Mouse (Mus musculus): ENCODE results near the gene Tdrkh. TPM values are rescaled to one million over a fixed set of nuclear protein-coding genes. Genes with fewer than 3 reads are reported as not detected.

Gene Tdrkh
- polyA plus RNA-seq, 1 experiment from 2014 or later = 14.3 TPM

GRCm38 (mm10) chr3:94443597-94443964, 30.5 kb downstream of the Tdrkh start, which contains the start of gene Oaz3:
Gene Oaz3 (minus strand): TSS chr3:94443915.
- ChIA-PET POLR2A (interaction anchor here (0.5 to 2.0 kb wide), 9 partner anchors 9 to 216 kb away, joined by 3 to 9 read pairs (median 4); no protein-coding TSS in a partner anchor), CTCF (interaction anchor here (0.8 to 2.4 kb wide), 3 partner anchors 13 to 90 kb away, joined by 3 to 9 read pairs (median 4); no protein-coding TSS in a partner anchor)
- ATAC-seq = peak; percentile 14
- H3K27me3 ChIP-seq = peaks cover 16% of the 10 kb centered on the region
- no peak for DNase-seq (ENCODE audit: low read depth, low spot score)
- no peak for TF ChIP-seq CTCF (IDR thresholded peaks at IDR 0.05)
- in situ Hi-C loops (cut with MboI; ENCODE audit: low pct_unique_long_range_greater_than_20kb) = loop anchor here (5.0 kb wide), 1 partner anchor 76 kb away; no protein-coding TSS in a partner anchor

GRCm38 (mm10) chr3:94449377-94449776, 36.3 kb downstream of the Tdrkh start:
- ChIA-PET POLR2A (no interaction called here), CTCF (interaction anchor here (0.8 to 2.7 kb wide), 5 partner anchors 13 to 153 kb away, joined by 3 to 13 read pairs (median 4); no protein-coding TSS in a partner anchor)
- no peak for ATAC-seq
- H3K27me3 ChIP-seq = no peaks in the 10 kb centered on the region
- in situ Hi-C loops (cut with MboI; ENCODE audit: low pct_unique_long_range_greater_than_20kb) = no loop called here
- no peak for TF ChIP-seq CTCF (IDR thresholded peaks at IDR 0.05)
- DNase-seq (ENCODE audit: low read depth, low spot score) = no peak

- POLR2A ChIA-PET = interaction anchor here (0.8 to 1.3 kb wide), 4 partner anchors 9 to 145 kb away, joined by 3 to 4 read pairs (median 4); no protein-coding TSS in a partner anchor
- ATAC-seq = peak; percentile 92
- in situ Hi-C loops (cut with MboI; ENCODE audit: low pct_unique_long_range_greater_than_20kb) = loop anchor here (5.0 to 10.0 kb wide), 3 partner anchors 51 to 388 kb away; no protein-coding TSS in a partner anchor
- TF ChIP-seq CTCF (IDR thresholded peaks at IDR 0.05) = peak; percentile 98
- CTCF ChIA-PET = interaction anchor here (0.7 to 5.2 kb wide), 31 partner anchors 8 to 446 kb away, joined by 3 to 40 read pairs (median 3); partner anchors contain the start of gene Oaz3
- DNase-seq (ENCODE audit: low read depth, low spot score) = peak; percentile 77
- H3K27me3 ChIP-seq = no peaks in the 10 kb centered on the region
Observed at GRCm38 (mm10) chr3:94456529-94457000, 43.5 kb downstream of the Tdrkh start.

GRCm38 (mm10) chr3:94457055-94457454, 44.0 kb downstream of the Tdrkh start:
- no peak for TF ChIP-seq CTCF (IDR thresholded peaks at IDR 0.05)
- H3K27me3 ChIP-seq = no peaks in the 10 kb centered on the region
- no peak for ATAC-seq
- ChIA-PET CTCF (interaction anchor here (0.7 to 5.2 kb wide), 29 partner anchors 9 to 445 kb away, joined by 3 to 40 read pairs (median 3); partner anchors contain the start of gene Oaz3), POLR2A (interaction anchor here (0.8 to 1.3 kb wide), 4 partner anchors 9 to 145 kb away, joined by 3 to 4 read pairs (median 4); no protein-coding TSS in a partner anchor)
- in situ Hi-C loops (cut with MboI; ENCODE audit: low pct_unique_long_range_greater_than_20kb) = loop anchor here (5.0 to 10.0 kb wide), 3 partner anchors 50 to 388 kb away; no protein-coding TSS in a partner anchor
- no peak for DNase-seq (ENCODE audit: low read depth, low spot score)

GRCm38 (mm10) chr3:94459834-94460233, 46.8 kb downstream of the Tdrkh start:
- no peak for TF ChIP-seq CTCF (IDR thresholded peaks at IDR 0.05)
- no peaks in the 10 kb centered on the region for H3K27me3 ChIP-seq
- in situ Hi-C loops (cut with MboI; ENCODE audit: low pct_unique_long_range_greater_than_20kb) = loop anchor here (5.0 to 10.0 kb wide), 3 partner anchors 47 to 385 kb away; no protein-coding TSS in a partner anchor
- DNase-seq (ENCODE audit: low read depth, low spot score) (no peak), ATAC-seq (no peak)
- ChIA-PET CTCF (no interaction called here), POLR2A (no interaction called here)

GRCm38 (mm10) chr3:94463926-94464578, 51.0 kb downstream of the Tdrkh start:
- ChIA-PET POLR2A (no interaction called here), CTCF (interaction anchor here (1.1 to 1.7 kb wide), 3 partner anchors 28 to 97 kb away, joined by 3 to 5 read pairs (median 4); no protein-coding TSS in a partner anchor)
- ATAC-seq (no peak), DNase-seq (ENCODE audit: low read depth, low spot score) (no peak)
- H3K27me3 ChIP-seq = no peaks in the 10 kb centered on the region
- in situ Hi-C loops (cut with MboI; ENCODE audit: low pct_unique_long_range_greater_than_20kb) = no loop called here
- TF ChIP-seq CTCF (IDR thresholded peaks at IDR 0.05) = no peak

GRCm38 (mm10) chr3:94465632-94466430, 52.8 kb downstream of the Tdrkh start:
- no peak for DNase-seq (ENCODE audit: low read depth, low spot score)
- in situ Hi-C loops (cut with MboI; ENCODE audit: low pct_unique_long_range_greater_than_20kb) = no loop called here
- ChIA-PET CTCF (interaction anchor here (1.1 to 1.7 kb wide), 7 partner anchors 8 to 56 kb away, joined by 3 to 6 read pairs (median 3); no protein-coding TSS in a partner anchor), POLR2A (interaction anchor here (1.3 kb wide), 1 partner anchor 9 kb away, joined by 4 read pairs; no protein-coding TSS in a partner anchor)
- ATAC-seq = no peak
- no peaks in the 10 kb centered on the region for H3K27me3 ChIP-seq
- no peak for TF ChIP-seq CTCF (IDR thresholded peaks at IDR 0.05)

- no peak for ATAC-seq
- ChIA-PET POLR2A (interaction anchor here (1.0 kb wide), 1 partner anchor 12 kb away, joined by 4 read pairs; no protein-coding TSS in a partner anchor), CTCF (interaction anchor here (1.3 to 1.7 kb wide), 3 partner anchors 12 to 133 kb away, joined by 3 to 6 read pairs (median 3); no protein-coding TSS in a partner anchor)
- in situ Hi-C loops (cut with MboI; ENCODE audit: low pct_unique_long_range_greater_than_20kb) = no loop called here
- no peak for DNase-seq (ENCODE audit: low read depth, low spot score)
- no peak for TF ChIP-seq CTCF (IDR thresholded peaks at IDR 0.05)
- no peaks in the 10 kb centered on the region for H3K27me3 ChIP-seq
Observed at GRCm38 (mm10) chr3:94468931-94469330, 55.9 kb downstream of the Tdrkh start.

- in situ Hi-C loops (cut with MboI; ENCODE audit: low pct_unique_long_range_greater_than_20kb) = no loop called here
- ChIA-PET POLR2A (interaction anchor here (0.6 to 1.2 kb wide), 3 partner anchors 16 to 364 kb away, joined by 3 to 4 read pairs (median 4); partner anchors contain the start of gene Cgn), CTCF (interaction anchor here (0.8 to 2.1 kb wide), 7 partner anchors 11 to 129 kb away, joined by 3 to 5 read pairs (median 3); no protein-coding TSS in a partner anchor)
- no peak for TF ChIP-seq CTCF (IDR thresholded peaks at IDR 0.05)
- no peaks in the 10 kb centered on the region for H3K27me3 ChIP-seq
- ATAC-seq (no peak), DNase-seq (ENCODE audit: low read depth, low spot score) (no peak)
Observed at GRCm38 (mm10) chr3:94472447-94473114, 59.5 kb downstream of the Tdrkh start.

Measured in Patski (cell line).